Mouse (Mus musculus) liver, embryonic 15.5 days (tissue): ENCODE data around the gene Olfr1431. TPM values are rescaled to one million over a fixed set of nuclear protein-coding genes. Genes with fewer than 3 reads are reported as not detected.
"Not testable (repeated sequence)": the region's sequence is repeated elsewhere in the genome, so short reads cannot be mapped to it uniquely, and the experiment has no call there.

Experiments used
- ATAC-seq: fragments of 200-750 bp; cut with Nextera tagmentation; 2 replicates; pipeline ENCODE4 v1.8.0; 2017; ENCODE audit warnings: moderate number of reproducible peaks, mild to moderate bottlenecking, moderate library complexity; ENCODE audit not compliant: insufficient read depth
- H3K27ac ChIP-seq: fragments of 300-500 bp; sonication (generic); replicated peaks from 2 replicates; pipeline ENCODE4 v1.5.1; 2015; ENCODE audit warnings: mild to moderate bottlenecking, inconsistent platforms
- H3K27me3 ChIP-seq: fragments of 300-500 bp; sonication (generic); 2 replicates; pipeline ENCODE4 v1.6.1; 2015; ENCODE audit warnings: mild to moderate bottlenecking, inconsistent platforms
- H3K36me3 ChIP-seq: fragments of 300-500 bp; sonication (generic); replicated peaks from 2 replicates; pipeline ENCODE4 v1.6.1; 2015; ENCODE audit warnings: moderate library complexity, mild to moderate bottlenecking, inconsistent platforms
- H3K4me1 ChIP-seq: fragments of 300-500 bp; sonication (generic); replicated peaks from 2 replicates; pipeline ENCODE4 v1.6.1; 2015; ENCODE audit warnings: inconsistent platforms
- H3K4me2 ChIP-seq: fragments of 300-500 bp; sonication (generic); 2 replicates; pipeline ENCODE4 v1.6.1; 2015; ENCODE audit warnings: moderate library complexity, mild to moderate bottlenecking, inconsistent platforms
- H3K4me3 ChIP-seq: fragments of 300-500 bp; sonication (generic); replicated peaks from 2 replicates; pipeline ENCODE4 v1.5.1; 2015; ENCODE audit warnings: mild to moderate bottlenecking, inconsistent platforms
- H3K9ac ChIP-seq: fragments of 300-500 bp; sonication (generic); 2 replicates; pipeline ENCODE4 v1.6.1; 2015; ENCODE audit warnings: moderate library complexity, mild to moderate bottlenecking, inconsistent platforms
- H3K9me3 ChIP-seq: fragments of 300-500 bp; sonication (generic); replicated peaks from 2 replicates; pipeline ENCODE4 v1.6.1; 2016; ENCODE audit warnings: inconsistent platforms
- WGBS: fragments of 180-500 bp; shearing (Covaris S2); methylation state at CpG from one replicate; pipeline ENCODE4 v1.1.7; 2015; ENCODE audit warnings: mixed read lengths; ENCODE audit not compliant: insufficient replicate concordance; 5-methylcytosine and 5-hydroxymethylcytosine counted together
- polyA plus RNA-seq: library from polyadenylated mRNA; unstranded; fragments of >200 nt; fragmentation: Nextera tagmentation; extraction: Ambion mirVana; gene quantifications from 2 replicates; pipeline ENCODE4 v1.2.1, GENCODE M21; 2015

The Olfr1431 gene
- not detected in 2 replicates for polyA plus RNA-seq

DNA sequence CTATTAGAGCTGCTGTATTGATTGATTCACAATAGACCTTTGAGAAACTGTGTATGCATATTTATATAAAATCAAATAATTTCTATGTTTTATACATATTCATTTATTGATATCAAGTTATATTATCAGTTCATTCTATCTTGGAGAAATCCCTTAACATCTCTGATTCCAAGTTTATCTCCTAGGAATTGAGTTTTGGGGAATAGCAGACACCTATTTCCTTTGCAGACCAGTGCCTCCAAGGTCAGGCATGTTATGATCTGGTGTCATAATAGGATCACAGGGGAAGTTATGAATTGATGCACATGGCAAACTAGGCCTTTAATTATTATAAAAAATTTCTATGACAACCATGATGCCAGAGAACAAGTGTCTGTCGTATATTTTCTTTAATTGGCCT is at the start of gene Olfr1431:
Gene Olfr1431, plus strand, starts transcription at position 301 of the 400 bp plus-strand sequence.
- no peaks in the 10 kb centered on the region for H3K27me3 ChIP-seq
- no peak within 1 kb of the TSS for H3K27ac ChIP-seq
- H3K36me3 ChIP-seq: no peaks in the 10 kb centered on the region
- H3K9me3 ChIP-seq: no peaks in the 10 kb centered on the region
- no peaks in the 10 kb centered on the region for H3K4me1 ChIP-seq
- no peak within 1 kb of the TSS for H3K9ac ChIP-seq
- ATAC-seq: no peak
- H3K4me3 ChIP-seq: no peak within 1 kb of the TSS
- 40% methylated on average over 1 of the region's 1 CpGs for WGBS
- H3K4me2 ChIP-seq: no peak within 1 kb of the TSS

DNA sequence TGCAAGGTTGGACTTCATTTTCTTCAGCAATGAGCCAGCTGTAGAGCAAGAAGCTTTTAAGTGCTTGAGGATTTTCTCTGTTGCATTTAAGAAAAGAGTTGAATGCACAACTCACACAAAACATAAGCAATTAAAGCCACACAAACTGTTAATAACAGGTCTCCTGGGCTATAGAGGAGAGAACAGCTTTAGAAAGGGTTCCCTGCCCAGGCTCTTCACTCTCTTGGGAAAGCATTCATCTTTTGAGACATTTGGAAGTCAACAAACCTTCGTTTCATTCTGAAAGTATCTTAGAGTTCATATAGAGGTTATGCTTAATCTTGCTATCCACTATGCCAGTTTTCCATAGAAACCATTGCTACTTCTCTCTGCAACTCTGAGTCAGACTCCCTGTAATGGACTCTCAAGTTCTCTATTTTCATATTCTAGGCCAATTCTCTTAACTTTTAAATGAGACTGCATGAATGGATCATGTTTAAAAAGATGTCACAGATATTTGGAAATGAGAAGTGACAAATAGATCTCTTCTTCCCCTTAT is 30.3 kb upstream of the Olfr1431 start, which contains the start of gene Olfr1555-ps1:
Gene Olfr1555-ps1, minus strand, starts transcription at position 51 of the 538 bp plus-strand sequence.
- ATAC-seq, H3K4me3 ChIP-seq: not testable (repeated sequence)

DNA sequence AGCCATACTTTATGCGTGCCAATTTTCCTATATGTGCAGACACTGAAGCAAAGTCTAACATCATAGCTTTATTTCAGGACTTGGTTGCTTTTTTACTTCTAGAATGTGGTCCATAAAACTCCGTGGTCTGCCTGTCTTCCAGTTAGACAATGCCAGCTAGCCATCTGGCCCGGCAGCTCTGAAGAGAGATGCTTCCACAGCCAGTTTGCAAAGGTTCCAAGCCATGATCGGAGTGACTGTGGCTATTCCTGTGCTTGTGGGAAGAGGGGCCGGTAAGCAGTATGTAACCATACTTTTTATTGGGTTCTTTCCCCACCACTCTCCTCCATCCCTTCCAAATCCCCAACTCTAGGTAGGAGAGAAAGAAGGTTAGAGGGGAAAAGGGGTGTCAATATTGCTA is 25.0 kb upstream of the Olfr1431 start:
- H3K4me1 ChIP-seq, H3K36me3 ChIP-seq, H3K4me3 ChIP-seq, ATAC-seq, H3K9ac ChIP-seq, H3K27me3 ChIP-seq, H3K9me3 ChIP-seq, H3K27ac ChIP-seq, H3K4me2 ChIP-seq: not testable (repeated sequence)
- WGBS: 61% methylated on average over 5 of the region's 5 CpGs

More for the DNA sequence above, 30.3 kb upstream of the Olfr1431 start, which contains the start of gene Olfr1555-ps1:
- H3K36me3 ChIP-seq, H3K9ac ChIP-seq, H3K27ac ChIP-seq, H3K9me3 ChIP-seq, H3K27me3 ChIP-seq, H3K4me2 ChIP-seq, H3K4me1 ChIP-seq: not testable (repeated sequence)
- 45% methylated on average over 1 of the region's 1 CpGs for WGBS

DNA sequence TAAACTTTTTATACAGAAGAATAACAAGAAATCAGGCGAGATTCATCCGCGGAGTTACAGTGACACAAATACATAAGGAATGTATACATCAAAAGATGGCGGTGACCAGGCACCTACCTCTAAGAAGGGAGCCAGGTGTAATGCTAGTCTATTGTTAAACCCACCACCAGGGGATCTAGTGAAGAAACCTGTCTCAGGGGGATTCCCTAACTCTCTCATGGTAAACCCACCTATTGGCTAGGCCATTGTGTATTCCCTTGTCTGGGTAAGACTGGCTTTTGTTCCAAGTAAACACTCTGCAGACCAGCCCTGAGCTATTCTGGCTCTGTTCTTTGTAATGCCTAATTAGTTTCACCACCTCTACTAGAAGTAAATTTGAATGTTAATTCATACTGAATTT is 1.4 kb upstream of the Olfr1431 start:
- 58% methylated on average over 4 of the region's 4 CpGs for WGBS
- H3K27me3 ChIP-seq: not testable (repeated sequence)

DNA sequence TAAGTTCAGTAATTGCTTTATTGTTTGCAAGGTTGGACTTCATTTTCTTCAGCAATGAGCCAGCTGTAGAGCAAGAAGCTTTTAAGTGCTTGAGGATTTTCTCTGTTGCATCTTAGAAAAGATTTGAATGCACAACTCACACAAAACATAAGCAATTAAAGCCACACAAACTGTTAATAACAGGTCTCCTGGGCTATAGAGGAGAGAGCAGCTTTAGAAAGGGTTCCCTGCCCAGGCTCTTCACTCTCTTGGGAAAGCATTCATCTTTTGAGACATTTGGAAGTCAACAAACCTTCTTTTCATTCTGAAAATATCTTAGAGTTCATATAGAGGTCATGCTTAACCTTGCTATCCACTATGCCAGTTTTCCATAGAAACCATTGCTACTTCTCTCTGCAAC is 32.1 kb downstream of the Olfr1431 start, which contains the start of gene Olfr1432:
Gene Olfr1432, minus strand, starts transcription at position 101 of the 400 bp plus-strand sequence.
- not testable (repeated sequence) for H3K4me1 ChIP-seq, H3K36me3 ChIP-seq, H3K9me3 ChIP-seq, H3K4me2 ChIP-seq, H3K9ac ChIP-seq, H3K27ac ChIP-seq, ATAC-seq, H3K27me3 ChIP-seq, H3K4me3 ChIP-seq

More for the DNA sequence above, 1.4 kb upstream of the Olfr1431 start:
- not testable (repeated sequence) for H3K36me3 ChIP-seq, H3K9ac ChIP-seq, H3K4me1 ChIP-seq, H3K4me2 ChIP-seq, H3K4me3 ChIP-seq, ATAC-seq, H3K27ac ChIP-seq, H3K9me3 ChIP-seq

DNA sequence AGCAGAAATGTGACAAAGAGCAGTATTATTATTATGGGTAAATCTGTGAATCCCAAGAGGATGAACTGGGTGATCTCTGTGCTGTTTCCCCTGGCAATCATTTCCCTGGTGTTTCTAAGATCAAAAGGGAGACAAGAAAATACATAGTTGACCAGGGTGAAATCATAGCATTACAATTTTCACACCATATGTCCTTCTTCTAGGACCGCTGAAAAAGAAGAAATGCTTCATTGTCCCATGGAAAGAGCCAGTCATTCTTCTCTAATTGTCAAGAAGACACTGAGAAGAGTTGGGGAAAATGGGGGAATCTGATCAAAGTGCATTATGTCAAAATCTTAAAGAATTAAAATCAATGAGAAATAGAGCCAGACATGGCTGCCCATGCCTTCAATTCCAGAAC is 41.1 kb downstream of the Olfr1431 start, which contains the start of gene Olfr262:
Gene Olfr262, minus strand, starts transcription at position 101 of the 400 bp plus-strand sequence.
- Histone ChIP-seq H3K4me1 (no peaks in the 10 kb centered on the region), H3K4me2 (no peak within 1 kb of the TSS), H3K4me3 (no peak within 1 kb of the TSS), H3K9me3 (no peaks in the 10 kb centered on the region), H3K36me3 (no peaks in the 10 kb centered on the region), H3K9ac (no peak within 1 kb of the TSS), H3K27ac (no peak within 1 kb of the TSS), H3K27me3 (no peaks in the 10 kb centered on the region)
- 39% methylated on average over 1 of the region's 1 CpGs for WGBS
- no peak for ATAC-seq

DNA sequence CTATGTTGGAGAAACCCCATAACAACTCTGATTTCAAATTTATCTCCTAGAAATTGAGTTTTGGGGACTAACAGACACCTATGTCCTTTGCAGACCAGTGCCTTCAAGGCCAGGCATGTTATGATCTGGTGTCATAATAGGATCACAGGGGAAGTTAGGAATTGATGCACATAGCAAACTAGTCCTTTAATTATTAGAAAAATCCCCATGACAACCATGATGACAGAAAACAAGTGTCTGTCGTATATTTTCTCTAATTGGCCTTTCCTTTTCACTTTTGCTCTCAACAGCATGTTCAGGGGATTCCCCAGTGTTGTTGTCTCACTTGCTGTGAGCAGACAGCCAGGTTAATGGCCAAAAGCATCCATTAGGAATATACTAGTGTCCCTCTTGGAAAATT is 60.3 kb downstream of the Olfr1431 start, which contains the start of gene Olfr235:
Gene Olfr235, plus strand, starts transcription at position 301 of the 400 bp plus-strand sequence.
- Histone ChIP-seq H3K9me3 (no peaks in the 10 kb centered on the region), H3K4me1 (no peaks in the 10 kb centered on the region), H3K4me3 (no peak within 1 kb of the TSS), H3K9ac (no peak within 1 kb of the TSS), H3K4me2 (no peak within 1 kb of the TSS), H3K36me3 (no peaks in the 10 kb centered on the region), H3K27ac (no peak within 1 kb of the TSS), H3K27me3 (no peaks in the 10 kb centered on the region)
- WGBS: 26% methylated on average over 1 of the region's 1 CpGs
- no peak for ATAC-seq

Other genes starting within 250 kb of the Olfr1431 start
- 1.9 and 2.0 TPM in 2 replicates for gene Osbp, start 234.7 kb upstream of the Olfr1431 start, polyA plus RNA-seq
- 0.01 TPM in 1 of 2 replicates, not detected in the other for gene Olfr1423, start 159.3 kb upstream of the Olfr1431 start, polyA plus RNA-seq
- gene Olfr1424, start 138.0 kb upstream of the Olfr1431 start, polyA plus RNA-seq: not detected in 2 replicates
- not detected in 2 replicates for gene Olfr1425, start 122.9 kb upstream of the Olfr1431 start, polyA plus RNA-seq
- not detected in 2 replicates for gene Olfr1426, start 108.6 kb upstream of the Olfr1431 start, polyA plus RNA-seq
- gene Olfr1427, start 97.3 kb upstream of the Olfr1431 start, polyA plus RNA-seq: not detected in 2 replicates
- gene Olfr1428, start 84.7 kb upstream of the Olfr1431 start, polyA plus RNA-seq: not detected in 2 replicates
- not detected in 2 replicates for gene Olfr76, start 77.4 kb upstream of the Olfr1431 start, polyA plus RNA-seq
- gene Olfr1555-ps1, start 30.5 kb upstream of the Olfr1431 start, polyA plus RNA-seq: not detected in 2 replicates
- not detected in 2 replicates for gene Olfr1432, start 32.0 kb downstream of the Olfr1431 start, polyA plus RNA-seq
- gene Olfr262, start 41.0 kb downstream of the Olfr1431 start, polyA plus RNA-seq: not detected in 2 replicates
- gene Olfr235, start 60.4 kb downstream of the Olfr1431 start, polyA plus RNA-seq: not detected in 2 replicates
- not detected in 2 replicates for gene Olfr1434, start 79.2 kb downstream of the Olfr1431 start, polyA plus RNA-seq
- gene Olfr1436, start 98.5 kb downstream of the Olfr1431 start, polyA plus RNA-seq: not detected in 2 replicates
- not detected in 2 replicates for gene Olfr1437, start 124.5 kb downstream of the Olfr1431 start, polyA plus RNA-seq
- not detected in 2 replicates for gene Olfr1438-ps1, start 135.3 kb downstream of the Olfr1431 start, polyA plus RNA-seq
- gene Olfr1440, start 186.6 kb downstream of the Olfr1431 start, polyA plus RNA-seq: not detected in 2 replicates
- not detected in 2 replicates for gene Olfr1441, start 216.8 kb downstream of the Olfr1431 start, polyA plus RNA-seq
- not detected in 2 replicates for gene Pfpl, start 227.3 kb downstream of the Olfr1431 start, polyA plus RNA-seq